Mouse (Mus musculus) limb, embryonic 14.5 days (tissue): ENCODE measurements around the gene Abca2. TPM values are rescaled to one million over a fixed set of nuclear protein-coding genes. Genes with fewer than 3 reads are reported as not detected.

Experiments
- ATAC-seq: fragments of 200-750 bp; cut with Nextera tagmentation; 2 replicates; pipeline ENCODE4 v1.8.0; 2017; ENCODE audit warnings: low read depth, moderate number of reproducible peaks, moderate TSS enrichment; ENCODE audit not compliant: low FRiP score
- DNase-seq: peaks from one replicate; pipeline ENCODE4 v3.0.0-alpha.2; 2015; ENCODE audit warnings: low spot score
- H3K27ac ChIP-seq: fragments of 300-500 bp; sonication (generic); replicated peaks from 2 replicates; pipeline ENCODE4 v1.5.1; 2014; ENCODE audit warnings: low read depth, mild to moderate bottlenecking, low read length, moderate library complexity, mixed read lengths
- H3K27me3 ChIP-seq: fragments of 300-500 bp; sonication (generic); 2 replicates; pipeline ENCODE4 v1.6.1; 2014; ENCODE audit warnings: low read length, mixed read lengths; ENCODE audit not compliant: control insufficient read depth, insufficient read depth
- H3K36me3 ChIP-seq: fragments of 300-500 bp; sonication (generic); 2 replicates; pipeline ENCODE4 v1.6.1; 2014; ENCODE audit warnings: mild to moderate bottlenecking, low read length, moderate library complexity, mixed read lengths; ENCODE audit not compliant: control insufficient read depth, insufficient read depth
- H3K4me1 ChIP-seq: fragments of 300-500 bp; sonication (generic); 2 replicates; pipeline ENCODE4 v1.6.1; 2014; ENCODE audit warnings: antibody characterized with exemption, low read length, mixed read lengths; ENCODE audit not compliant: control insufficient read depth, insufficient read depth
- H3K4me2 ChIP-seq: fragments of 300-500 bp; sonication (generic); replicated peaks from 2 replicates; pipeline ENCODE4 v1.6.1; 2014; ENCODE audit warnings: low read depth, mild to moderate bottlenecking, low read length, moderate library complexity; ENCODE audit not compliant: severe bottlenecking
- H3K4me3 ChIP-seq: fragments of 300-500 bp; sonication (generic); replicated peaks from 2 replicates; pipeline ENCODE4 v1.5.1; 2014; ENCODE audit warnings: low read length
- H3K9ac ChIP-seq: fragments of 300-500 bp; sonication (generic); 2 replicates; pipeline ENCODE4 v1.6.1; 2014; ENCODE audit warnings: mild to moderate bottlenecking, low read depth, low read length, moderate library complexity; ENCODE audit not compliant: severe bottlenecking
- H3K9me3 ChIP-seq: fragments of 300-500 bp; sonication (generic); 2 replicates; pipeline ENCODE4 v1.6.1; 2016; ENCODE audit warnings: low read length; ENCODE audit not compliant: control insufficient read depth
- POLR2A ChIP-seq: fragments of 200-500 bp; IDR thresholded peaks from 2 replicates; pipeline ENCODE4 v1.8.0; 2012; ENCODE audit warnings: inconsistent platforms, mild to moderate bottlenecking, moderate library complexity, borderline replicate concordance; ENCODE audit not compliant: insufficient read depth, insufficient read length; ENCODE audit errors: extremely low read depth
- WGBS: fragments of 180-500 bp; shearing (Covaris S2); extraction: QIAGEN DNeasy Blood & Tissue Kit; methylation state at CpG from one replicate; pipeline ENCODE4 v1.1.7; 2014; 5-methylcytosine and 5-hydroxymethylcytosine counted together
- polyA plus RNA-seq, 2 experiments: library from polyadenylated mRNA; depleted of rRNA in 1 of 2; stranded (reverse) in 1 of 2; unstranded in 1 of 2; fragments of >200 nt; fragmentation: Nextera tagmentation in 1 of 2; extraction: Ambion mirVana in 1 of 2; gene quantifications; 2 replicates each; pipeline versions ENCODE4 v1.2.1 to v1.2.3; 2012 to 2014

Abca2 gene
- polyA plus RNA-seq, 2 experiments, result 5.9 to 15.3 TPM

DNA sequence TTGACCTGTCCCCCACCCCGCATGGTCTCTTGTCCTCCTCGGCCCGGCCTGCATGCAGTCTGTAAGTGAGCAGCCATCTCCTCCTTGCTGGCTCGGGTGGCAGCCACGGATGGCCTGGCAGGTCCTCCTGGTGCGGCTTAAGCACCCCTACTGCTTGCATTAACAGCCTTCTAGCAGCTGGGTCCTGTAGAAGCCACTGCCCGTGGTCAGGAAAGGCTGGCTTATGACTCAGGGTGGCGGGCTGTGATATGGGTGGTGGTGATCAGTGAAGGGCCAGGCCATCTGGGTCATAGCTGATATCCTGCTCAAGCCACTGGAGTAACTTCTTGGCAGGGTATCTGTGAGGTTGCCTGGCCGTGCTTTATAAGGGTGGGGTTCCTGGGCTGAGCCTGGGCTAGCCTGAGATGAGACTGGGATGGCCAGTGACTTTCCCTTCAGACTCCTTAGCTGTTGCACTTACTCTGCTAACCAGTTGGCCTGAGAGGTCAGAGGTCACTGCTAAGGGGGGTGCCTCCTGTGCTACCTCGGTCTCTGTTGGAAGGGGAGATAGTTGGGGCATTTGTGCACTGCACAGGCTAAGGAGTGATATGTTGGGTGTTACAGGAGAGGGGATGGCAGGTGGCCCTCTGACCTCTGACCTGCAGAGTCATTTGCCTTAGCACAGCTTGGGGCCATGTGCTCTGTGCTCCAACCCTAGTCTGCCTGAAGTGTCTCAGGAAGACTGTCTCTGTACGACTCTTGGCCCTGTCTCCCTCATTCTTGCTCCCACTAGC, 4.0 kb downstream of the Abca2 start:
- Histone ChIP-seq H3K4me1 (peaks cover 3% of the 10 kb centered on the region; the same call in 1 of the 2 replicates), H3K27ac (no peak overlapping the region), H3K9ac (no peak overlapping the region), H3K9me3 (no peaks in the 10 kb centered on the region), H3K4me2 (no peak overlapping the region), H3K27me3 (no peaks in the 10 kb centered on the region; the same call in 1 of the 2 replicates), H3K36me3 (no peaks in the 10 kb centered on the region), H3K4me3 (no peak overlapping the region)
- no peak for TF ChIP-seq POLR2A
- no peak for ATAC-seq
- WGBS, result 61% methylated on average over 11 of the region's 11 CpGs
- no peak for DNase-seq

DNA sequence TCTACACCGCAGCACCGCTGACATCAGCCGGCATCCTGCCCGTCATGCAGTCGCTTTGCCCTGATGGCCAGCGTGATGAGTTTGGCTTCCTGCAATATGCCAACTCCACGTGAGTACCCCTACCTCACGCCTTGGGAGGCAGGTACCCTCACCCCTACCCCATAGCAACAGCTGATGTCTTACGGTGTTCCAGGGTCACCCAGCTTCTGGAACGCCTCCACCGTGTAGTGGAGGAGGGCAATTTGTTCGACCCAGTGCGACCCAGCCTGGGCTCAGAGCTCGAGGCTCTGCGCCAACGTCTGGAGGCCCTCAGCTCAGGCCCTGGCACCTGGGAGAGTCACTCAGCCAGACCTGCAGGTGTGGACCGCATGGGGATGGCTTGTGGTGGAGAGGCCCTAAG, 4.6 kb downstream of the Abca2 start:
- Histone ChIP-seq H3K9ac (no peak overlapping the region), H3K4me3 (no peak overlapping the region), H3K27ac (no peak overlapping the region), H3K9me3 (no peaks in the 10 kb centered on the region), H3K36me3 (no peaks in the 10 kb centered on the region), H3K4me1 (peaks cover 3% of the 10 kb centered on the region; the same call in 1 of the 2 replicates), H3K27me3 (no peaks in the 10 kb centered on the region; the same call in 1 of the 2 replicates), H3K4me2 (no peak overlapping the region)
- TF ChIP-seq POLR2A, result no peak
- ATAC-seq (no peak), DNase-seq (no peak)
- 83% methylated on average over 17 of the region's 17 CpGs for WGBS

DNA sequence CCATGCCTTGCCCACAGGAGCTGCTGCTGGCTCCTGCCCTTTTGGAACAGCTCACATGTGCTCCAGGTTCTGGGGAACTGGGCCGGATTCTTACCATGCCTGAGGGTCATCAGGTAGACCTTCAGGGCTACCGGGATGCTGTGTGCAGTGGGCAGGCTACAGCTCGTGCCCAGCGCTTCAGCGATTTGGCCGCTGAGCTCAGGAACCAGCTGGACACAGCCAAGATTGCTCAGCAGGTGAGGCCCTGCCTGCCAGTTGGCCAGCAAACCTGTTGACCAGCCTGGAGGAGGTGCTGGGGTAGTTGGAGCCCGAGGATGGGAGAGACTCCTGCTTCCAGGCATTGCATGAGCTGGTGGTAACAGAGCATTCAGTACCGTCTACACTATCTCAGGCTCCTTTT, 5.8 kb downstream of the Abca2 start:
- no peak for DNase-seq
- Histone ChIP-seq H3K36me3 (no peaks in the 10 kb centered on the region), H3K4me2 (no peak overlapping the region), H3K4me3 (no peak overlapping the region), H3K27ac (no peak overlapping the region), H3K27me3 (no peaks in the 10 kb centered on the region; the same call in 1 of the 2 replicates), H3K9ac (no peak overlapping the region), H3K9me3 (no peaks in the 10 kb centered on the region), H3K4me1 (peaks cover 2% of the 10 kb centered on the region; the same call in 1 of the 2 replicates)
- 77% methylated on average over 8 of the region's 8 CpGs for whole genome bisulfite sequencing
- ATAC-seq, result no peak
- no peak for TF ChIP-seq POLR2A

DNA sequence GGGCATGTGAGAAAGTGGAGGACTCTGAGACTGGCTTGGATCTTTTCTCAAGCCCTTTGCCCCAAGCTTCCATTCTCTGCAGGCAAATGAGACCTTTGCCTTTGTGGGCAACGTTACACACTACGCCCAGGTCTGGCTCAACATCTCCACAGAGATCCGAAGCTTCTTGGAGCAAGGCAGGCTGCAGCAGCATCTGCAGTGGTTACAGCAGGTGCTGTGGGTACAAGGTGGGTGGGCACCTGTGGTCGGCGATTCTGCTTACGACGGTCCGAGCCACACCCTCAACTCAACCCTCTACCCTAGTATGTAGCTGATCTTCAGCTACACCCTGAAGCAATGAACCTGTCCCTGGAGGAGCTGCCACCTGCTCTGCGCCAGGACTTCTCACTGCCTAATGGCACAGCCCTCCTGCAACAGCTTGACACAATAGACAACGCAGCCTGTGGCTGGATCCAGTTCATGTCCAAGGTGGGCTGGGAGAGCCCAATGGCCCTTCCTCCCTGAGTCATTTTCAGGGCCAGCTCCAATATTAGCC, 7.8 kb downstream of the Abca2 start:
- no peaks in the 10 kb centered on the region for H3K4me1 ChIP-seq
- no peak overlapping the region for H3K9ac ChIP-seq
- H3K27me3 ChIP-seq, result no peaks in the 10 kb centered on the region
- TF ChIP-seq POLR2A, result no peak
- DNase-seq (no peak), ATAC-seq (no peak)
- H3K27ac ChIP-seq, result no peak overlapping the region
- no peak overlapping the region for H3K4me2 ChIP-seq
- no peaks in the 10 kb centered on the region for H3K9me3 ChIP-seq
- H3K4me3 ChIP-seq, result no peak overlapping the region
- 88% methylated on average over 10 of the region's 10 CpGs for WGBS
- no peaks in the 10 kb centered on the region for H3K36me3 ChIP-seq

DNA sequence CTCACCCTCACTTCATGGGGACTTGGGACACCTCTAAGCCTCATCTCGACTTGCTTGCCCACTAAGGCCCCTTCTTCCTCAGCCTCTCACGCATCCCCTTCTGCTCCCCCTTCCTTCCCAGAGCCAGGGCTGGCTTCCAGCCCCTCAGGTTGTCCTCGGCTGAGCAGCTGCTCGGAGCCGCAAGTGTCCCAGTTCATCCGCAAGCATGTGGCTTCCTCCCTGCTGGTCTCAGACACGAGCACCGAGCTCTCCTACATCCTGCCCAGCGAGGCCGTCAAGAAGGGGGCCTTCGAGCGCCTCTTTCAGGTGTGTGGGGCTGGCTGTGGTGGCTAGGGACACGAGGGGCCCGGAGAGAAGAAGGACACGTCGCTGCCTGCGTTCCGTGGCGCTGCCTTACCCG, 12.6 kb downstream of the Abca2 start:
- no peak for ATAC-seq
- DNase-seq, result no peak
- Histone ChIP-seq H3K27me3 (no peaks in the 10 kb centered on the region), H3K4me2 (no peak overlapping the region), H3K4me1 (no peaks in the 10 kb centered on the region), H3K9me3 (no peaks in the 10 kb centered on the region), H3K36me3 (0 out of 2 replicates have a peak, but pooled peaks cover 10% of the 10 kb centered on the region), H3K27ac (no peak overlapping the region), H3K4me3 (no peak overlapping the region), H3K9ac (no peak overlapping the region; the same call in 1 of the 2 replicates)
- 83% methylated on average over 20 of the region's 20 CpGs for WGBS
- no peak for TF ChIP-seq POLR2A
